9 mouse cellular contexts compared by ENCODE assay signal in genomic region chr12:40134529-40134928, GRCm38 (mm10). TPM values are rescaled to one million over a fixed set of nuclear protein-coding genes. Genes with fewer than 3 reads are reported as not detected.
DNase-seq lines count a peak whose midpoint lies in the region; ATAC-seq and TF ChIP-seq lines count a peak whose summit lies in the region.
"Had no signal": no experiment of that assay in that cellular context is flagged by ENCODE, and none has a peak within 500 bp of the region (broad histone marks: within the 10 kb centered on the region; RNA-seq: fewer than 3 reads in every experiment).

No protein-coding gene starts in this region.

- peak overlapping the region; percentile 45 for H3K4me3 ChIP-seq in hindbrain, postnatal 0 days (ENCODE audit: low read length)
- peak overlapping the region; percentile 46 for H3K4me3 ChIP-seq in midbrain, embryonic 16.5 days (ENCODE audit: low read depth, low read length)
- H3K4me3 ChIP-seq: erythroblast, embryonic 14.5 days had no signal

- peak; percentile 12 for DNase-seq in kidney, adult 18-20 months
- DNase-seq in kidney, adult 9 months = no peak
- DNase-seq in hindbrain, postnatal 0 days (ENCODE audit: low spot score) = no peak
- no peak for DNase-seq in layer of hippocampus, adult 9-11 months
- DNase-seq in layer of hippocampus, postnatal 36 days = no peak
- no peak for DNase-seq in lung, postnatal 25 days (ENCODE audit: low spot score)

- peak; percentile 19; the same call in 1 of the 2 replicates for ATAC-seq in common myeloid progenitor, adult 5-6 weeks (replicated peaks; ENCODE audit: low read depth, poor library complexity, severe bottlenecking)
- ATAC-seq in hindbrain, postnatal 0 days = no peak
- ATAC-seq in midbrain, embryonic 16.5 days = no peak

- H3K36me3 ChIP-seq in hindbrain, postnatal 0 days (ENCODE audit: insufficient read depth, low read length) = no peaks in the 10 kb centered on the region
- no peaks in the 10 kb centered on the region for H3K36me3 ChIP-seq in midbrain, embryonic 16.5 days (ENCODE audit: control insufficient read depth, insufficient read depth, low read length)

- no peak overlapping the region for H3K9ac ChIP-seq in hindbrain, postnatal 0 days (replicated peaks; ENCODE audit: low read length)
- no peak overlapping the region for H3K9ac ChIP-seq in midbrain, embryonic 16.5 days (ENCODE audit: low read depth, low read length)

- no peaks in the 10 kb centered on the region for H3K27me3 ChIP-seq in hindbrain, postnatal 0 days (ENCODE audit: insufficient read depth, low read length)
- peaks cover 4% of the 10 kb centered on the region; the same call in 1 of the 2 replicates for H3K27me3 ChIP-seq in midbrain, embryonic 16.5 days (ENCODE audit: control insufficient read depth, insufficient read depth, low read depth, low read length)

- WGBS in hindbrain, postnatal 0 days = 51% methylated on average over 11 of the region's 11 CpGs
- WGBS in midbrain, embryonic 16.5 days = 42% methylated on average over 11 of the region's 11 CpGs

- 0 out of 2 replicates have a peak, but pooled peaks cover 2% of the 10 kb centered on the region for H3K4me1 ChIP-seq in hindbrain, postnatal 0 days (ENCODE audit: insufficient read depth, low read length)
- H3K4me1 ChIP-seq in midbrain, embryonic 16.5 days (ENCODE audit: control insufficient read depth, insufficient read depth, low read length) = peaks cover 13% of the 10 kb centered on the region; the same call in 1 of the 2 replicates

- no peak for TF ChIP-seq CTCF in hindbrain, postnatal 0 days (IDR thresholded peaks at IDR 0.05; ENCODE audit: low read depth)

- H3K9me3 ChIP-seq in hindbrain, postnatal 0 days (ENCODE audit: low read length) = no peaks in the 10 kb centered on the region
- H3K9me3 ChIP-seq in midbrain, embryonic 16.5 days (replicated peaks; ENCODE audit: control insufficient read depth, low read length, poor library complexity, severe bottlenecking) = no peaks in the 10 kb centered on the region

- H3K4me2 ChIP-seq in hindbrain, postnatal 0 days (ENCODE audit: low read depth, low read length) = peak overlapping the region; percentile 76
- peak overlapping the region; percentile 93 for H3K4me2 ChIP-seq in midbrain, embryonic 16.5 days (ENCODE audit: low read length)

- no peak overlapping the region for H3K27ac ChIP-seq in hindbrain, postnatal 0 days
- H3K27ac ChIP-seq in midbrain, embryonic 16.5 days (ENCODE audit: low read length) = no peak overlapping the region

RNA-seq across cellular contexts. Expression of gene Scin, which starts 0.5 kb away (rescaled TPM):
- 14.5 and 15.6 TPM in 2 replicates for total RNA-seq in common myeloid progenitor, adult 5-6 weeks (2017)
- total RNA-seq in hindbrain, postnatal 0 days (2014; rRNA removed) = not detected in 2 replicates
- polyA plus RNA-seq in hindbrain, postnatal 0 days (2015; fragmentation: Nextera tagmentation; extraction: Ambion mirVana) = 0.05 TPM in 1 of 2 replicates, not detected in the other
- polyA plus RNA-seq in midbrain, embryonic 16.5 days (2015; fragmentation: Nextera tagmentation; extraction: Ambion mirVana) = not detected in 2 replicates
- 1 to 10 TPM; 1.7 to 2.6 TPM for total RNA-seq in layer of hippocampus, postnatal 36 days (2021)
